Mouse (Mus musculus): ENCODE results near the gene Vmn1r41. TPM values are rescaled to one million over a fixed set of nuclear protein-coding genes. Genes with fewer than 3 reads are reported as not detected.

The Vmn1r41 gene
- polyA plus RNA-seq (2015; fragmentation: Nextera tagmentation; extraction: Ambion mirVana), result not detected in 2 replicates

GRCm38 (mm10) chr6:89740466-89740865 is at the start of gene Vmn1r41:
Gene Vmn1r41 (plus strand): TSS chr6:89740766.
- Histone ChIP-seq H3K4me3 (ENCODE audit: low read depth, low read length) (no peak within 1 kb of the TSS), H3K27ac (ENCODE audit: low read depth) (no peak within 1 kb of the TSS), H3K27me3 (ENCODE audit: insufficient read depth, low read length) (no peaks in the 10 kb centered on the region), H3K36me3 (replicated peaks; ENCODE audit: insufficient read depth, low read length) (no peaks in the 10 kb centered on the region), H3K9ac (replicated peaks) (no peak within 1 kb of the TSS), H3K9me3 (ENCODE audit: low read length) (no peaks in the 10 kb centered on the region), H3K4me2 (ENCODE audit: low read depth, low read length) (no peak within 1 kb of the TSS), H3K4me1 (ENCODE audit: insufficient read depth) (no peaks in the 10 kb centered on the region)
- ATAC-seq (no peak), DNase-seq (no peak)
- TF ChIP-seq EP300 (IDR thresholded peaks at IDR 0.05; ENCODE audit: low read depth), result no peak
- TF ChIP-seq CTCF (IDR thresholded peaks at IDR 0.05; ENCODE audit: low read depth), result no peak

DNA sequence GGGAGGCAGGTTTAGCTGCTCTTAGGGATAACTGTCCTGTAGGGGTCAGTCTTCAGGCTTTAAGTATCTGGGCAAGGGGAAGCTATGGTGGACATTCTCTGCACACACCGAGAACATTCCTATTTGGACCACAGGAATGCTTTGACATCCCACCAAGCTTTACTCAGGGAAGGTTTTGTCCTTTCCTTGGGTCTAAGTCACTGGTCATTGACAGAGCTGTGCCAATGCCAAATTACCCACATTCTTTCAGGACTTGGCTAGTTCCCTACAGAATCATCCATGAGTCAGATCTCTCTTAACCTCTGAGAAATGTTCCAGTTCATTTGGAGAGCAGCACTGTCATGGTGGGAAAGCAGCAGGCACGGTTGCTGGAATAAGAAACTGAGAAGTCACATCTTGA is 33.9 kb upstream of the Vmn1r41 start:
- TF ChIP-seq EP300 (IDR thresholded peaks at IDR 0.05; ENCODE audit: low read depth) (no peak), CTCF (IDR thresholded peaks at IDR 0.05; ENCODE audit: low read depth) (no peak)
- H3K4me3 ChIP-seq (ENCODE audit: low read depth, low read length), result no peak overlapping the region
- DNase-seq (no peak), ATAC-seq (no peak)
- peaks cover 3% of the 10 kb centered on the region; the same call in 1 of the 2 replicates for H3K9me3 ChIP-seq (ENCODE audit: low read length)
- H3K27me3 ChIP-seq (ENCODE audit: insufficient read depth, low read length), result no peaks in the 10 kb centered on the region
- 68% methylated on average over 2 of the region's 2 CpGs for WGBS (ENCODE audit: insufficient replicate concordance)
- H3K4me1 ChIP-seq (ENCODE audit: insufficient read depth), result no peaks in the 10 kb centered on the region
- no peaks in the 10 kb centered on the region for H3K36me3 ChIP-seq (replicated peaks; ENCODE audit: insufficient read depth, low read length)
- H3K4me2 ChIP-seq (ENCODE audit: low read depth, low read length), result no peak overlapping the region
- no peak overlapping the region for H3K9ac ChIP-seq (replicated peaks)
- no peak overlapping the region for H3K27ac ChIP-seq (ENCODE audit: low read depth)

- Histone ChIP-seq H3K9ac (replicated peaks) (no peak within 1 kb of the TSS), H3K27me3 (ENCODE audit: insufficient read depth, low read length) (no peaks in the 10 kb centered on the region), H3K4me3 (ENCODE audit: low read depth, low read length) (no peak within 1 kb of the TSS), H3K4me1 (ENCODE audit: insufficient read depth) (no peaks in the 10 kb centered on the region), H3K36me3 (replicated peaks; ENCODE audit: insufficient read depth, low read length) (no peaks in the 10 kb centered on the region), H3K4me2 (ENCODE audit: low read depth, low read length) (no peak within 1 kb of the TSS), H3K27ac (ENCODE audit: low read depth) (no peak within 1 kb of the TSS), H3K9me3 (ENCODE audit: low read length) (peaks cover 3% of the 10 kb centered on the region; the same call in 1 of the 2 replicates)
- DNase-seq (no peak), ATAC-seq (no peak)
- 70% methylated on average over 4 of the region's 4 CpGs for WGBS (ENCODE audit: insufficient replicate concordance)
- TF ChIP-seq EP300 (IDR thresholded peaks at IDR 0.05; ENCODE audit: low read depth) (no peak), CTCF (IDR thresholded peaks at IDR 0.05; ENCODE audit: low read depth) (no peak)
Measured at GRCm38 (mm10) chr6:89707240-89707639, 33.3 kb upstream of the Vmn1r41 start, which contains the start of gene Vmn1r40. Gene Vmn1r40 (plus strand): TSS chr6:89707540.

DNA sequence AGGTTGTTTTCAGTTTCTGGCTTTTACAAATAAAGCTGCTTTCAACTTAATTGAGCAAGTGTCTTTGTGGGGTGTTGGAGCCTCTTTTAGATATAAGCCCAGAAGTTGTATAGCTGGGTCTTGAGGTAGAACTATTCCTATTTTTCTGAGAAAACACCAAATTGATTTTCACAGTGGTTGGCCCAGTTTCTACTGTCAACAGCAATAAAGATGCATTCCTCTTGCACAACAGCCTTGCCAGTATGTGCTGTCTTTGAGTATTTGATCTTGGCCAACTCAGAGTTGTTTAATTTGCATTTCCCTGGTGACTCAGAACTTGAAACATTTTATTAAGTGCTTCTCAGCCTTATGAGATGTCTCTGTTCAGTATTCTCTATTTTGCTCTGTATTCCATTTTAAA is 22.5 kb upstream of the Vmn1r41 start:
- H3K4me3 ChIP-seq (ENCODE audit: low read depth, low read length), result no peak overlapping the region
- TF ChIP-seq CTCF (IDR thresholded peaks at IDR 0.05; ENCODE audit: low read depth), result no peak
- no peak for TF ChIP-seq EP300 (IDR thresholded peaks at IDR 0.05; ENCODE audit: low read depth)
- H3K9me3 ChIP-seq (ENCODE audit: low read length), result no peaks in the 10 kb centered on the region
- ATAC-seq, result no peak
- no peaks in the 10 kb centered on the region for H3K4me1 ChIP-seq (ENCODE audit: insufficient read depth)
- H3K9ac ChIP-seq (replicated peaks), result no peak overlapping the region
- no peaks in the 10 kb centered on the region for H3K27me3 ChIP-seq (ENCODE audit: insufficient read depth, low read length)
- no peaks in the 10 kb centered on the region for H3K36me3 ChIP-seq (replicated peaks; ENCODE audit: insufficient read depth, low read length)
- no peak overlapping the region for H3K4me2 ChIP-seq (ENCODE audit: low read depth, low read length)
- DNase-seq, result no peak
- no peak overlapping the region for H3K27ac ChIP-seq (ENCODE audit: low read depth)

GRCm38 (mm10) chr6:89742811-89743210 is 2.2 kb downstream of the Vmn1r41 start:
- TF ChIP-seq EP300 (IDR thresholded peaks at IDR 0.05; ENCODE audit: low read depth) (no peak), CTCF (IDR thresholded peaks at IDR 0.05; ENCODE audit: low read depth) (no peak)
- Histone ChIP-seq H3K27ac (ENCODE audit: low read depth) (no peak overlapping the region), H3K27me3 (ENCODE audit: insufficient read depth, low read length) (no peaks in the 10 kb centered on the region), H3K4me1 (ENCODE audit: insufficient read depth) (no peaks in the 10 kb centered on the region), H3K4me3 (ENCODE audit: low read depth, low read length) (no peak overlapping the region), H3K4me2 (ENCODE audit: low read depth, low read length) (no peak overlapping the region), H3K36me3 (replicated peaks; ENCODE audit: insufficient read depth, low read length) (no peaks in the 10 kb centered on the region), H3K9ac (replicated peaks) (no peak overlapping the region), H3K9me3 (ENCODE audit: low read length) (no peaks in the 10 kb centered on the region)
- DNase-seq (no peak), ATAC-seq (no peak)

- no peak overlapping the region for H3K9ac ChIP-seq (replicated peaks)
- no peaks in the 10 kb centered on the region for H3K36me3 ChIP-seq (replicated peaks; ENCODE audit: insufficient read depth, low read length)
- no peaks in the 10 kb centered on the region for H3K27me3 ChIP-seq (ENCODE audit: insufficient read depth, low read length)
- no peaks in the 10 kb centered on the region for H3K9me3 ChIP-seq (ENCODE audit: low read length)
- no peak overlapping the region for H3K4me3 ChIP-seq (ENCODE audit: low read depth, low read length)
- H3K27ac ChIP-seq (ENCODE audit: low read depth), result no peak overlapping the region
- no peak for TF ChIP-seq CTCF (IDR thresholded peaks at IDR 0.05; ENCODE audit: low read depth)
- no peak for TF ChIP-seq EP300 (IDR thresholded peaks at IDR 0.05; ENCODE audit: low read depth)
- H3K4me1 ChIP-seq (ENCODE audit: insufficient read depth), result no peaks in the 10 kb centered on the region
- DNase-seq (no peak), ATAC-seq (no peak)
- no peak overlapping the region for H3K4me2 ChIP-seq (ENCODE audit: low read depth, low read length)
Measured at GRCm38 (mm10) chr6:89790231-89790630, 49.7 kb downstream of the Vmn1r41 start.

Other genes starting within 250 kb of the Vmn1r41 start
- 8.4 and 8.8 TPM in 2 replicates for gene Chchd6, start 145.1 kb upstream of the Vmn1r41 start, polyA plus RNA-seq (2015; fragmentation: Nextera tagmentation; extraction: Ambion mirVana)
- gene Txnrd3, start 96.8 kb upstream of the Vmn1r41 start, polyA plus RNA-seq (2015; fragmentation: Nextera tagmentation; extraction: Ambion mirVana), result 4.2 and 4.6 TPM in 2 replicates
- not detected in 2 replicates for gene Vmn1r40, start 33.2 kb upstream of the Vmn1r41 start, polyA plus RNA-seq (2015; fragmentation: Nextera tagmentation; extraction: Ambion mirVana)
- gene Vmn1r42, start 135.6 kb downstream of the Vmn1r41 start, polyA plus RNA-seq (2015; fragmentation: Nextera tagmentation; extraction: Ambion mirVana), result not detected in 2 replicates
- not detected in 2 replicates for gene Vmn1r43, start 135.6 kb downstream of the Vmn1r41 start, polyA plus RNA-seq (2015; fragmentation: Nextera tagmentation; extraction: Ambion mirVana)
- not detected in 2 replicates for gene Vmn1r44, start 142.9 kb downstream of the Vmn1r41 start, polyA plus RNA-seq (2015; fragmentation: Nextera tagmentation; extraction: Ambion mirVana)
- gene Vmn1r45, start 199.8 kb downstream of the Vmn1r41 start, polyA plus RNA-seq (2015; fragmentation: Nextera tagmentation; extraction: Ambion mirVana), result not detected in 2 replicates
- gene Vmn1r46, start 228.5 kb downstream of the Vmn1r41 start, polyA plus RNA-seq (2015; fragmentation: Nextera tagmentation; extraction: Ambion mirVana), result not detected in 2 replicates

Measured in liver, postnatal 0 days (tissue).